Mouse (Mus musculus): ENCODE measurements at regions not wholly inside any gene's neighbourhood (a gene's known extent, or its start where the extent isn't known, plus 50 kb on each side); places are given as distances from the start of the nearest gene placed in this dataset.

DNA sequence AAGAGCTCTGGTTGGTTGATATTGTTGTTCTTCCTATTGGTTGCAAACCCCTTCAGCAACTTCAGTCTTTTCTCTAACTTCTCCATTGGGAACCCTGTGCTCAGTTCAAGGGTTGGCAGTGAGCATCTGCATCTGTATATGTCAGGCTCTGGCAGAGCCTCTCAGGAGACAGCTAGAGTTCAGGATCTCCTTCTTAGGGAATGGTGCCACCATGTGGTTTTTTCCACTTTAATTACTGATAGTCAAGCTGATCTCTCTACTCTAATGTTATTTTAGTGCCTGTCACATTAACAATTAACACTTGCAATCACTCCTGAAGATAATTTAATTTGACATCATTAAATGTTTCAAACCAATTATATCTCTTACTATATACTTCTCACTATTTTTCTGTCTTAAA is 550.4 kb downstream of the Gm597 start:
- DNase-seq: no peak

DNA sequence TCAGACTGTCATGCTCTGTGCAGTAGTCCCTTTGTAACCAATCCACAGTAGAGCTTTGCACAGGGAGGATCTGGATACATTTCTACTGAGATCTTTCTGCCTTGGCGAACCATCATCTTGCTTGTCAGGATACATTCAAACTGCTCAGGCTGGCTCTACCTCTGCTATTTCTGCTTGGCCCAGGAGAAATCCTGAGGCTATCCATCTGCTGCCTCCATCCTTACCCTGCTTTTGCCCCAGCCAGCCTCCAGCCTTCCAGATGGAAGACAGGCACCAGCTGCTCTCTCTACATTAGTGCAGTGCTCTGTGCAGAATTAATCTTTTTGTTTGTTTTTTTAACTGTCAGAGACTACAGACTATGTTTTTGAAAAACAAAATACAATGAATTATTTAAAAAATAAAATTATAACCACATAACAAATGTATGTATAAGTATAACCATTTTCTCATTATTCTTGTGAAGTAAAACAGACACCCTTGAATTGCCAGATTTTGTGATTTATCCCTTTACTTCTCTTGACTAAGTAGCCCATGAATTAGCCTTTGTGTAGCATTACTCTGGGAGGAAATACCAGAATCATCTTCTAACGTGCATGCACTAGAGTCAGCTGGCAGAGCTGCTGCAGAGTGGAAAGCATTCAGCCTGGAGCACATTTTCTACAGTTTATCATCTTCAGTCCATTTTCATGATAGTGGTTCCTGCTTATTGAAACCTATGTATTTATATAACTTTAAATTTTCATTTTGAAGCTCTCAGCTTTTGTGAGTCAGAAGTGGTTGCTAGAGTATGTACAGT is 565.6 kb downstream of the Gm597 start:
- DNase-seq: peak; percentile 95

Data from cerebellum, adult 11-12 months (tissue).